Mouse (Mus musculus) thymus, adult 2 months (tissue): ENCODE results near the gene Spn.

ENCODE experiments used
- CTCF ChIP-seq: fragments of 200-500 bp; IDR thresholded peaks from 2 replicates; pipeline ENCODE4 v1.5.1; 2012; ENCODE audit warnings: mild to moderate bottlenecking, control low read depth, low read length, moderate library complexity, borderline replicate concordance; ENCODE audit not compliant: control insufficient read depth, poor library complexity, insufficient read depth; ENCODE audit errors: extremely low read depth
- POLR2A ChIP-seq: fragments of 200-500 bp; IDR thresholded peaks from 2 replicates; pipeline ENCODE4 v1.6.1; 2012; ENCODE audit warnings: mild to moderate bottlenecking, low read length, control low read depth, moderate library complexity; ENCODE audit not compliant: control insufficient read depth, poor library complexity, insufficient read depth; ENCODE audit errors: extremely low read depth

GRCm38 (mm10) chr7:127083689-127084088, 53.9 kb downstream of the Spn start:
- TF ChIP-seq CTCF: no peak
- TF ChIP-seq POLR2A: no peak
